Mouse (Mus musculus): ENCODE data around the gene Rab43. TPM values are rescaled to one million over a fixed set of nuclear protein-coding genes. Genes with fewer than 3 reads are reported as not detected.

Gene Rab43
- polyA plus RNA-seq, 1 experiment = 1.6 TPM

DNA sequence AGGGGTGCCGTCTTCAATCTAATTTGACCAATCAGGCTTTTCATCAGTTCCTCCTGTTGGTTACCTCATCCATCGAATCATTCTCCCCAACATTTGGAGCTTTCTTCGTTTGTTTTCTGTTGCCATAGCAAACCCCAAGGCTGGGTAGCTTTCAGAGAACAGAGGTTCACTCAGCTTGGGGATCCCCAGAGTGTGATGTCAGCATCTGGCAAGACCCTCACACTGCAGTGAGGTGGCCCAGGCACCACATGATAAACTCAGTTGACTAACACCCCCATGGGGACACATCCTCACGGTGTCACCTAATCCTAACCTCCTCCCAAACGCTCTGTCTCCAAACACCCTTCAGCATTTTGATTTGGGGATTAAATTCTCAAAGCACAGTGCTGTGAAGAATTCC is 68.7 kb downstream of the Rab43 start:
- Histone ChIP-seq H3K36me3 (ENCODE audit: control insufficient read depth, insufficient read depth, low read length, poor library complexity, severe bottlenecking) (no peaks in the 10 kb centered on the region), H3K9ac (ENCODE audit: low read depth, poor library complexity, severe bottlenecking) (no peak overlapping the region), H3K9me3 (replicated peaks; ENCODE audit: control insufficient read depth, insufficient read depth, low read length, poor library complexity, severe bottlenecking) (no peaks in the 10 kb centered on the region), H3K27me3 (ENCODE audit: control insufficient read depth, insufficient read depth, low read length, poor library complexity, severe bottlenecking) (no peaks in the 10 kb centered on the region), H3K4me3 (ENCODE audit: low read depth, low read length) (no peak overlapping the region), H3K4me1 (ENCODE audit: control insufficient read depth, insufficient read depth, low read length) (no peaks in the 10 kb centered on the region), H3K27ac (ENCODE audit: insufficient read depth, low read length) (no peak overlapping the region)
- TF ChIP-seq CTCF (IDR thresholded peaks at IDR 0.05; ENCODE audit: low read depth, low read length) = no peak
- TF ChIP-seq EP300 (IDR thresholded peaks at IDR 0.05; ENCODE audit: insufficient read depth, low read depth, low read length) = no peak
- TF ChIP-seq POLR2A (IDR thresholded peaks at IDR 0.05; ENCODE audit: insufficient read depth, low read length) = no peak

DNA sequence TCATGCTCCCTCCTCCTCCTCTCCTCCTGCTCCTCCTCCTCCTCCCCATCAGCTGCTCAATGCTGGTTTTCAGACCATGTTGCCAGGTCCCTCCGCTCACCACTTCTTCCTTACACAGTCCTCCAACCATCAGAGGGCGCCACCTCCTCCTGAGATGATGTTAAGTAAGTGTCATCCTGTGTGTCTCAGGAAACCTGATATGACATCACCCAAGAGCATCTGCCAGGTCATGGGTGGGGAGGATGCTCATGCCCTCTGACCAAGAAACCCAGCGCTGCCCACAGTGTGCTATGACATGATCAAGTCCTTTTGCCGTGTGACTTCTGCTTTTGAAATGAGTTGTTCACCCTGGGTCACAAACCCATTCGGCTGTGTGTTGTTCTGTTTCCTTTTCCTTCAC is 69.2 kb downstream of the Rab43 start:
- H3K9me3 ChIP-seq (replicated peaks; ENCODE audit: control insufficient read depth, insufficient read depth, low read length, poor library complexity, severe bottlenecking) = no peaks in the 10 kb centered on the region
- no peaks in the 10 kb centered on the region for H3K27me3 ChIP-seq (ENCODE audit: control insufficient read depth, insufficient read depth, low read length, poor library complexity, severe bottlenecking)
- H3K27ac ChIP-seq (ENCODE audit: insufficient read depth, low read length) = no peak overlapping the region
- H3K4me1 ChIP-seq (ENCODE audit: control insufficient read depth, insufficient read depth, low read length) = no peaks in the 10 kb centered on the region
- H3K36me3 ChIP-seq (ENCODE audit: control insufficient read depth, insufficient read depth, low read length, poor library complexity, severe bottlenecking) = no peaks in the 10 kb centered on the region
- TF ChIP-seq EP300 (IDR thresholded peaks at IDR 0.05; ENCODE audit: insufficient read depth, low read depth, low read length) = no peak
- TF ChIP-seq POLR2A (IDR thresholded peaks at IDR 0.05; ENCODE audit: insufficient read depth, low read length) = no peak
- peak; percentile 60 for TF ChIP-seq CTCF (IDR thresholded peaks at IDR 0.05; ENCODE audit: low read depth, low read length)
- no peak overlapping the region for H3K4me3 ChIP-seq (ENCODE audit: low read depth, low read length)
- no peak overlapping the region for H3K9ac ChIP-seq (ENCODE audit: low read depth, poor library complexity, severe bottlenecking)

DNA sequence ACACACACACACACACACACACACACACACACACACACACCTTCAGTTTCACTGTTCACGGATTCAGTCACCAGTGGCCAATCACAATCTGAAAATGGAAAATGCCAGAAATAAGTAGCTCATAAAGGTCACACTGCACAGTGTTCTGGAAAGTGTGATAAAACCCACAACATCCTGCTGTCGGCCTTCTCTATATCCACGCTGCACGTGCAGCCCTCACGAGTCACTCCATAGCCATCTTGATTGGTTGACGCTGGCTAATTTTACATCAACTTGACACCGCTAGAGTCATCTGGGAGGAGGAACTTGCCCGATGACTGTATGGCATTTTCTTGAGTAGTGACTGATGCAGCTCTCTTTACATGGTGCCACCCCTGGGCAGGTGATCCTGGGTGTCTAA is 70.0 kb downstream of the Rab43 start:
- TF ChIP-seq EP300 (IDR thresholded peaks at IDR 0.05; ENCODE audit: insufficient read depth, low read depth, low read length) (no peak), CTCF (IDR thresholded peaks at IDR 0.05; ENCODE audit: low read depth, low read length) (no peak), POLR2A (IDR thresholded peaks at IDR 0.05; ENCODE audit: insufficient read depth, low read length) (no peak)
- H3K27ac ChIP-seq (ENCODE audit: insufficient read depth, low read length) = no peak overlapping the region

DNA sequence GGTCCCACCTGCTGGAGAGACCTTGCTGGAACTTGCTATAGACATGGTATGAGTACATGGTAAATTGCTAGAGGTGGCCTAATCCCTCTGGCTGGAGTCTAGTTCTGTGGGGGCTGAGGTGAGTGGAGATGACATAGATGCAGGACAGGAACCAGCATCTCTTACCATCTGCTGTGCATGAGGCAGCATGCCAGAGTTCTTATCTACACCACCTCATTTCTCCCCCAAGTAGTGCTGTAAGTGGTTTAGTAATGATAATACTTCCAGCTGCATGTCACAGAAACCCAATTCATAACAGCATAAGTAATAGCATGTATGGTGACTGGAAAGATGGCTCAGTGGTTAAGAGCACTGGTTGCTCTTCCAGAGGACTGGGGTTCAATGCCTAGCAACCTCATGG is 71.5 kb downstream of the Rab43 start:
- Histone ChIP-seq H3K27ac (ENCODE audit: insufficient read depth, low read length) (no peak overlapping the region), H3K4me1 (ENCODE audit: control insufficient read depth, insufficient read depth, low read length) (no peaks in the 10 kb centered on the region), H3K9me3 (replicated peaks; ENCODE audit: control insufficient read depth, insufficient read depth, low read length, poor library complexity, severe bottlenecking) (no peaks in the 10 kb centered on the region), H3K27me3 (ENCODE audit: control insufficient read depth, insufficient read depth, low read length, poor library complexity, severe bottlenecking) (no peaks in the 10 kb centered on the region), H3K4me3 (ENCODE audit: low read depth, low read length) (no peak overlapping the region), H3K36me3 (ENCODE audit: control insufficient read depth, insufficient read depth, low read length, poor library complexity, severe bottlenecking) (no peaks in the 10 kb centered on the region), H3K9ac (ENCODE audit: low read depth, poor library complexity, severe bottlenecking) (no peak overlapping the region)
- TF ChIP-seq EP300 (IDR thresholded peaks at IDR 0.05; ENCODE audit: insufficient read depth, low read depth, low read length) (no peak), POLR2A (IDR thresholded peaks at IDR 0.05; ENCODE audit: insufficient read depth, low read length) (no peak), CTCF (IDR thresholded peaks at IDR 0.05; ENCODE audit: low read depth, low read length) (no peak)

More for the DNA sequence above, 70.0 kb downstream of the Rab43 start:
- H3K9ac ChIP-seq (ENCODE audit: low read depth, poor library complexity, severe bottlenecking) = no peak overlapping the region
- no peaks in the 10 kb centered on the region for H3K27me3 ChIP-seq (ENCODE audit: control insufficient read depth, insufficient read depth, low read length, poor library complexity, severe bottlenecking)
- no peaks in the 10 kb centered on the region for H3K36me3 ChIP-seq (ENCODE audit: control insufficient read depth, insufficient read depth, low read length, poor library complexity, severe bottlenecking)
- no peaks in the 10 kb centered on the region for H3K4me1 ChIP-seq (ENCODE audit: control insufficient read depth, insufficient read depth, low read length)
- no peaks in the 10 kb centered on the region for H3K9me3 ChIP-seq (replicated peaks; ENCODE audit: control insufficient read depth, insufficient read depth, low read length, poor library complexity, severe bottlenecking)
- H3K4me3 ChIP-seq (ENCODE audit: low read depth, low read length) = no peak overlapping the region

DNA sequence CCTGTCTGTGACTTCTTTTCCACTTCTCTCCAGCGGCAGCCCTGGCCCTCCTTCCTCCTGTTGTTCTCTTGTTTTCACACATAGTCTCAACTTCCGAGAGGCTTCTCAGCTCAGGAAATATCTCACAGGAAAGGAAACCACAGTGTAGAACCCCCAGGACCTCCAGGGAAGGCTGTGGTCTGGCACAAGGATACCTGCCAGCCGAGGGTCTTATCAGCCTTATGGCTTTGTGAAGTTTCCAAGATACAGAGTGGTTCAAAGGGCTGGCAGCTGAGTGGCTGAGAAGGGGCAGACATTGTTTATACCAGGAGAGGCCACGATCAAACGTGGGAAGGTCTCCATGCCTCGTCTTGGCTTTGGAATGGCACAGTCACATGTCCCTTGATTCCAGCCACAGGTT is 72.1 kb downstream of the Rab43 start:
- no peak overlapping the region for H3K4me3 ChIP-seq (ENCODE audit: low read depth, low read length)
- H3K36me3 ChIP-seq (ENCODE audit: control insufficient read depth, insufficient read depth, low read length, poor library complexity, severe bottlenecking) = no peaks in the 10 kb centered on the region
- H3K9ac ChIP-seq (ENCODE audit: low read depth, poor library complexity, severe bottlenecking) = no peak overlapping the region
- H3K27me3 ChIP-seq (ENCODE audit: control insufficient read depth, insufficient read depth, low read length, poor library complexity, severe bottlenecking) = no peaks in the 10 kb centered on the region
- no peak for TF ChIP-seq EP300 (IDR thresholded peaks at IDR 0.05; ENCODE audit: insufficient read depth, low read depth, low read length)
- no peaks in the 10 kb centered on the region for H3K9me3 ChIP-seq (replicated peaks; ENCODE audit: control insufficient read depth, insufficient read depth, low read length, poor library complexity, severe bottlenecking)
- no peaks in the 10 kb centered on the region for H3K4me1 ChIP-seq (ENCODE audit: control insufficient read depth, insufficient read depth, low read length)
- H3K27ac ChIP-seq (ENCODE audit: insufficient read depth, low read length) = no peak overlapping the region

Other genes with a start within 250 kb of the Rab43 start
- gene Prokr1, start 221.4 kb downstream of the Rab43 start, polyA plus RNA-seq (2011; ENCODE audit: insufficient read depth, insufficient read length, low read depth, missing spikeins) = 0.32 TPM in 1 of 2 replicates, not detected in the other
- 8.5 and 8.8 TPM in 2 replicates for gene Aplf, start 140.0 kb downstream of the Rab43 start, polyA plus RNA-seq (2011; ENCODE audit: insufficient read depth, insufficient read length, low read depth, missing spikeins)
- gene Efcc1, start 81.3 kb downstream of the Rab43 start, polyA plus RNA-seq (2011; ENCODE audit: insufficient read depth, insufficient read length, low read depth, missing spikeins) = 0.32 and 0.46 TPM in 2 replicates
- not detected in 2 replicates for gene Gp9, start 34.1 kb downstream of the Rab43 start, polyA plus RNA-seq (2011; ENCODE audit: insufficient read depth, insufficient read length, low read depth, missing spikeins)
- 1.6 and 3.6 TPM in 2 replicates for gene Gm45140, start 23.6 kb upstream of the Rab43 start, polyA plus RNA-seq (2011; ENCODE audit: insufficient read depth, insufficient read length, low read depth, missing spikeins)
- gene Isy1, start 26.6 kb upstream of the Rab43 start, polyA plus RNA-seq (2011; ENCODE audit: insufficient read depth, insufficient read length, low read depth, missing spikeins) = 56.0 and 69.3 TPM in 2 replicates
- gene Cnbp, start 38.9 kb upstream of the Rab43 start, polyA plus RNA-seq (2011; ENCODE audit: insufficient read depth, insufficient read length, low read depth, missing spikeins) = 466 and 481 TPM in 2 replicates
- gene Copg1, start 75.7 kb upstream of the Rab43 start, polyA plus RNA-seq (2011; ENCODE audit: insufficient read depth, insufficient read length, low read depth, missing spikeins) = 73.3 and 74.5 TPM in 2 replicates
- 63.8 and 65.7 TPM in 2 replicates for gene Hmces, start 101.8 kb upstream of the Rab43 start, polyA plus RNA-seq (2011; ENCODE audit: insufficient read depth, insufficient read length, low read depth, missing spikeins)
- gene H1fx, start 169.5 kb upstream of the Rab43 start, polyA plus RNA-seq (2011; ENCODE audit: insufficient read depth, insufficient read length, low read depth, missing spikeins) = 39.0 and 47.3 TPM in 2 replicates
- 154 and 163 TPM in 2 replicates for gene Rab7, start 233.1 kb upstream of the Rab43 start, polyA plus RNA-seq (2011; ENCODE audit: insufficient read depth, insufficient read length, low read depth, missing spikeins)

Measured in ES-Bruce4 (cell line).